Mouse (Mus musculus): ENCODE data around the gene Mex3d. TPM values are rescaled to one million over a fixed set of nuclear protein-coding genes. Genes with fewer than 3 reads are reported as not detected.

Mex3d gene
- polyA plus RNA-seq, 1 experiment from 2014 or later: 4.7 TPM

GRCm38 (mm10) chr10:80412656-80413541 is 25.4 kb upstream of the Mex3d start:
- no peak for DNase-seq (ENCODE audit: low spot score)

- no peak for DNase-seq (ENCODE audit: low spot score)
Measured at GRCm38 (mm10) chr10:80407924-80408323, 20.5 kb upstream of the Mex3d start.

DNA sequence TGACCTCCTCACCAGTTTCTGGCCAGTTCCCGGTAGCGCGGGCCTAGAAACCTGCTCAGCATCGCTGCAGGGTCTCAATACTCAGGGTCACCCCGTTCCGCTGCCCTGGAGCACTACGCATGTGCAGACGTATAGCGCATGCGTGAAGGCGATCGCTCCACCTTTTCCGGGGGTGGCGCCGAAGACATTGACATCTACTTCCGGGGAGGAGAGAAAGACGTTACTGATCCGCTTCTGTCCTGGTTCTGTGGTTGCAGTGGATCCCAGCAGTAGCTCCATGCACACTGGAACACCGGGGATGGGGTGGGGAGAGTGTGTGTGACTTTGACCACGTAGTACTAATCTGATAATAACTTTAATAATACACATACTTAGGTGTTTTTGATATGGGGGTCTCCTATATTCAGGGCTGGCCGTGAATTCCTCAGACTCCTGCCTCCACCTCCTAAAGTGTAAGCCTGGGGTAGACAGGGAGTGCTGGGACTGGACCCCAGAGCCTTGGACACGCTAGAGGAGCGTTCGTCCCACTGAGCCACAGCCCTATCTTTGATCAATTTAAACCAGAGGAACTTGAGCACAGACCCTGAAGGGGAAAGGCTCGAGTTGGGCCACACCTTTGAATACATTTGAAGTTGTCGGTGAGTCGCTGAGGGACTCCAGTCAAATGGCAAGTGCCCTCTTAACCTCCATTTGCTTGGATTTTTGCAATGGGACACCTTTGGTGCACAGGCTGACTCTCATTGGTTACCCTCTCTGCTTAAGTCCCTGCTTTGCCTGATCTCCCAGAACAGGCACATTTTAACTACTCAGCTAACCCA is 19.4 kb upstream of the Mex3d start, which contains the start of gene Uqcr11:
Gene Uqcr11, minus strand, starts transcription at position 147 of the 818 bp plus-strand sequence.
- DNase-seq (ENCODE audit: low spot score): peak; percentile 94

GRCm38 (mm10) chr10:80405481-80406173 is 18.2 kb upstream of the Mex3d start:
- DNase-seq (ENCODE audit: low spot score): peak; percentile 32

- peak; percentile 49 for DNase-seq (ENCODE audit: low spot score)
Measured at GRCm38 (mm10) chr10:80403044-80403692, 15.7 kb upstream of the Mex3d start.

DNA sequence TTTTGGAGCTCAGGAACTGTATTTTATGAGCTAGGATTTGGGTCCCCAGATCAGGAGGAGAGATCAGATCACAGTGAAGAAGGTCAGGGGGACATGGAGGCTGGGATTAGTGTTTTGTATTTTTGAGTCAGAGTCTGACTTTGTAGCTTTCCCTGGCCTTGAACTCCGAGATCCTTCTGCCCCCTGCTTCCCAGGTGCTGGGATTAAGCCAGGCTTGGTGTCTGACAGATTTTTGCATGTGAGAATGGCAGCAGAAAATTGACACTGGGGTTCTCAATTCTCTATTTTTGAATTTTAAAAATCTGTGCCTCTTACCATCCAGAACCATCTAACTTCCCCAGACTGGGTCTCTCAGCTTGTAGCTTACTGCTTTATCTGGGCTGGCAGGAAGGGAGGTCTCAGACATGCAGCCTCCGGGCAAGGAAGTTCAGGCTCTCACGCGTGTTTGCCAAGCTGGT is 13.3 kb upstream of the Mex3d start:
- no peak for DNase-seq (ENCODE audit: low spot score)

GRCm38 (mm10) chr10:80399973-80400703 is 12.7 kb upstream of the Mex3d start:
- no peak for DNase-seq (ENCODE audit: low spot score)

GRCm38 (mm10) chr10:80399191-80399972 is 11.9 kb upstream of the Mex3d start, which contains the start of gene Mbd3:
Gene Mbd3, minus strand, starts transcription at chr10:80399550.
- DNase-seq (ENCODE audit: low spot score): peak; percentile 100

DNA sequence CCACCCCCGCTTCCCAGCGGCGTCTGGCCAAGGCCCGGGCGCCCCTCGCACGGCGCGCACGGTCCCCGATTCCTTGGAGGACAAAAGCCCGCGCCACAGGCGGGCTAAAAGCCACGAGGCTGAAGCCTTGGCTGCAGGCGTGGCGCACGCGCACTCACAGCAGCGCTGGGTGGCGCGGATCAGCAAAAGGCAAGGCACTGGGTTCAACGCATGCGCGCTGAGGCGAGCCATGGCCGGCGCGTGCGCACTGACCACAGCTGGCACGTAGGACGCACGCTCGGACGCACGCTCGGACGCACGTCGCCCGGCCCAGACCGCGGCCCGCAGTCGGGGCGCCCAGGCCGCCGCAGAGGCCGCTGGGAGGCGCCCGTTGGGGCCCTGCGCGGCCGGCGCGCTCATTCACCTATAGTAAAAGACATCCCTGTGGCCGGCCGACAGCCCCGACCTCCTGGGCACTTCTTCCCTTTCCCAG is 11.3 kb upstream of the Mex3d start:
- DNase-seq (ENCODE audit: low spot score): peak; percentile 97

DNA sequence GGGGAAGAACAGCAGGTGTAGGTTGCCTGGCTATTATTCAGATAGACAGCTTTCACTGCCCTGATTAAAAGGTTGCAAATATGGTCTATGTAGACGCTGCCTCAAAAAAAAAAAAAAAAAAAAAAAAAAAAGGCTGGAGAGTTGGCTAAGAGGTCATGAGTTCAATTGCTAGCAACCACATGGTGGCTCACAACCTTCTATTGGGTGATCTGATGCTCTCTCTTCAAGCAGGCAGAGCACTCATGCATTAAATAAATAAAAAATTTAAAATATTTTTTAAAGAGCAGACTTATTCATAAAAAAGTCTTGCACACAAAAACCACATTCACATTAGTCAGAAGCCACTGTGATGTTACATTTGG is 10.7 kb upstream of the Mex3d start:
- DNase-seq (ENCODE audit: low spot score): no peak

- DNase-seq (ENCODE audit: low spot score): no peak
Measured at GRCm38 (mm10) chr10:80397524-80398173, 10.2 kb upstream of the Mex3d start.

DNA sequence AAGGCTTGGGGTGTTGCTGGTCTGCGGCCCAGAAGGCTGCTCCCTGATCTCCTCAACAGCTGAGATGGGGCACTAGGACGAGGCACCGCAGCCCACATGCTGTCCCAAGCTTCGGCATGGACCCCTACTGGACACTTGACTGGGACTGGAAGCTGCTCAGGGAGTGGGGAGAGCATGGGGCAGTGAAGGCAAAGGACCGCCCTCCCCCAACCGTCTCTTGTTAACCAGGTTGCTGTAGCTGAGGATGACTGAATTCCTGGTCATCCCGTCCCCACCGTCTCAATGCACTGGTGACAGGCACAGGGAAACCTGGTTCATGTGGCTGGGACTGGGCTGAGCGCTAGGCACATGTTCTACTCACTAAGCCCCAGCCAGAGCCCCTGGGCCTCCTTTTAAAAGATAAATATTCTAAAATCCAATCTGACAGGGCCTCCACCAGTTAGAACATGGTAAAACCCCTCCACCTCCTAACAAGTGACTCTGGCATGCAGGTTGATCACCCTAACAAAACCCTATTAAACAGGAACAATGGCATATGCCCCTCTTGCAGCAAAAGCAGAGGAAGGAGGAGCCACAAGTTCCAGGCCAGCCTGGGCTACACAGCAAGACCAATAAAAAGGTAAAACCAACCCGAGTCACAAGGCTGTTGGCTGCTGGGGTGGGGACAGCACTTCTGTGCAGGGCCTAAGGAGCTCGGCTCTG is 9.5 kb upstream of the Mex3d start:
- no peak for DNase-seq (ENCODE audit: low spot score)

DNA sequence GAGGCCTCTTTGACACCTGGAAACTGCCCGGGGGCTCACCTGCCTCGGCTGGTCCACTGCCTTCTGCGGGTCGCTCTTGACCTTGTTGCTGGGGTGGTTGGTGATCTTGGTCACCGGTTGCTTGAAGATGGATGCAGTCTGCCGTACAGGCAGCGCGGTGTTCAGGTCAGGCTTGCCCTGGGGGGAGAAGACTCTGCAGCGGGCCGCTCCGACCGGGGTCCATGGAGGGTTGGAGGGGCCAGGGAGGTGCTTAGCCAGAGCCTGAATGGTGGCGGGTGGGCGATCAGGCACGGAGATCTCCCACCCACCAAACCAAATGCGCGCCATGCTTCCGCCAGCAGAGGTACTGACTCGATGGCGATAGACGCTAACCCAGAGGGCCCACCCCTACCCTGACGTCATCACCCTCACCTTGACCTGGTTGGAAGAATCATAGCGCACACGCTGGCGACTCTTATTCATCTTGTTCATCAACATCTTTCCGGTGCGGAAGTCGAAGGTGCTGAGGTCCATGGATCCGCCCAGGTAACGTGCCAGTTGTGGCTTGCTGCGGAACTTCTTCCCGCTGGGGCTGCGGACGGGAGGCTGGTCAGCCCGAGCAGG is 7.7 kb upstream of the Mex3d start:
- no peak for DNase-seq (ENCODE audit: low spot score)

- no peak for DNase-seq (ENCODE audit: low spot score)
Measured at GRCm38 (mm10) chr10:80392687-80393086, 5.2 kb upstream of the Mex3d start.

- DNase-seq (ENCODE audit: low spot score): no peak
Measured at GRCm38 (mm10) chr10:80390697-80391096, 3.2 kb upstream of the Mex3d start.

DNA sequence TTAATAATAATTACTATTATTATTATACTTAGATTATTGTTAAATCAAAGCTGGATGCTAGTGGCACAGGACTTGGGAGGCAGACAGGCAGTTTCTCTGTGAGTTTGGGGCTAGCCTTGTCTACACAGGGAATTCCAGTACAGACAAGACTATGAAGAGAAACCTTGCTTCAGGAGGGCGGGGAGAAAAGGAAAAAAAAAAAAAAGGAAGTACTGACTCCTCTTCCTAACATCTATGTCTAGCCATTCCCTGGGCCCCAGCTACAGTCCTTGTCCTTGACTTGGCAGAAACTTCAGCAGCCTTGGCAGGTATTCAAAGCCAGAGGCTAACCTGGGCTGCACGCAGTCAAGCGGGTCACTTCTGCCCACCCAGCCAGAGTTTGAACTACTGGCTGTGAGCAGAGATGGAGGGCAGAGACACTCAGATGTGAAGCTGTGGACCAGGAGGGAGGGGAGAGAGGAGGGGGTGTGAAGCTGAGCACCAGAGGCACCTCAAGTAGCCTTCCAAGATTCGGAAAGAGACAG is 1.8 kb upstream of the Mex3d start:
- no peak for DNase-seq (ENCODE audit: low spot score)

DNA sequence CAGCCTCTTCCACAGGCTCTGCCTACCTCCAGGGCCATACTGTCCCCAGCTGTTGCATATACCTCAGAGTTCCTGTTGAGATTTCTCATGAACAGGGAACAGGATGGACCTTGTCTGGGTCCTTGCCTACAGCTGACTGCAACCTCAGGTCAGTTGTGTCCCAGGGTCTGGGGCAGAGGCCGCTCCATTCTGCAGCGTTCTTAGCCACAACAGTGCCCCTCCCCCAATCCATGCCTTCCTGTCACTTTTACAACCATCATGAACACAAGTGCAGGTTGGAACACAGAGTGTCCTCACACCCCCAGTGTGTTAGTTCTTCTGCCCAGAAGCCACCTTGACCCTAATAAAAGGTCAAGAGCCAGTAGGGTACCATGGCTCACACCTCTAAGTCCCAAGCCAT is 1.3 kb upstream of the Mex3d start:
- no peak for DNase-seq (ENCODE audit: low spot score)
